Mouse (Mus musculus) heart, postnatal 14 days (tissue): Measurements from ENCODE around the gene Pced1b. TPM values are rescaled to one million over a fixed set of nuclear protein-coding genes. Genes with fewer than 3 reads are reported as not detected.
A peak's percentile ranks its signal among the peaks of the same experiment; 100 is the strongest.
"Not testable (repeated sequence)": the region's sequence is repeated elsewhere in the genome, so short reads cannot be mapped to it uniquely, and the experiment has no call there.

Experiments
- DNase-seq, 2 experiments: peaks; one replicate each; pipeline ENCODE4 v3.0.0; 2021 to 2022
- intact Hi-C: fragments of 180-260 bp; cut with DNase I; formaldehyde crosslinking; loops from one replicate; pipeline ENCODE4 v1.15.1; 2025
- long read RNA-seq, 2 experiments: library from polyadenylated mRNA; stranded (forward); transcript quantifications; one replicate each; pipeline ENCODE4 v2.0.0; 2021
- total RNA-seq, 2 experiments: library from RNA; stranded (reverse); gene quantifications; 2 replicates each; pipeline ENCODE4 v1.2.3; 2021

The Pced1b gene
- total RNA-seq: 1 to 10 TPM; 5.5 to 6.2 TPM
- long read RNA-seq, experiment 1, partial matches to known transcripts: 0 of 2 reads
- long read RNA-seq, experiment 1, other reads (novel, unspliced or antisense): 1 of 2 reads
- long read RNA-seq, experiment 2, partial matches to known transcripts: 0 of 3 reads
- long read RNA-seq, experiment 2, other reads (novel, unspliced or antisense): 2 of 3 reads

- DNase-seq: peak; percentile 70 to 80
These were observed at the start of gene Pced1b, which contains the start of gene Amigo2 for GRCm38 (mm10) chr15:97246911-97247790. Gene Pced1b, plus strand, starts transcription at chr15:97247107. Gene Amigo2, minus strand, starts transcription at chr15:97247287.

GRCm38 (mm10) chr15:97204889-97205288 lies 42.0 kb upstream of the Pced1b start:
- DNase-seq: no peak
- intact Hi-C loops: no loop called here

More at GRCm38 (mm10) chr15:97246911-97247790, at the start of gene Pced1b, which contains the start of gene Amigo2:
- intact Hi-C loops: loop anchor here (5.0 to 10.0 kb wide), 2 partner anchors 210 to 338 kb away; no protein-coding TSS in a partner anchor

GRCm38 (mm10) chr15:97205776-97206175 lies 41.1 kb upstream of the Pced1b start:
- DNase-seq: no peak
- intact Hi-C loops: no loop called here

- intact Hi-C loops: no loop called here
- no peak for DNase-seq
These were observed 40.4 kb upstream of the Pced1b start for GRCm38 (mm10) chr15:97206506-97206905.

- intact Hi-C loops, DNase-seq: not testable (repeated sequence)
These were observed 37.2 kb upstream of the Pced1b start for GRCm38 (mm10) chr15:97209754-97210153.

GRCm38 (mm10) chr15:97212501-97213477 lies 34.1 kb upstream of the Pced1b start:
- DNase-seq: no peak
- intact Hi-C loops: no loop called here

GRCm38 (mm10) chr15:97216843-97217242 lies 30.1 kb upstream of the Pced1b start:
- intact Hi-C loops: no loop called here
- DNase-seq: no peak

GRCm38 (mm10) chr15:97223431-97223830 lies 23.5 kb upstream of the Pced1b start:
- intact Hi-C loops: no loop called here
- DNase-seq: no peak

- intact Hi-C loops: no loop called here
- DNase-seq: no peak
These were observed 22.9 kb upstream of the Pced1b start for GRCm38 (mm10) chr15:97224003-97224402.

GRCm38 (mm10) chr15:97229494-97230077 lies 17.3 kb upstream of the Pced1b start:
- DNase-seq: no peak
- intact Hi-C loops: no loop called here

GRCm38 (mm10) chr15:97234076-97234475 lies 12.8 kb upstream of the Pced1b start:
- intact Hi-C loops: no loop called here
- no peak for DNase-seq

- intact Hi-C loops: loop anchor here (5.0 kb wide), 1 partner anchor 372 kb away; no protein-coding TSS in a partner anchor
- peak; percentile 58 to 82 for DNase-seq
These were observed 11.7 kb upstream of the Pced1b start for GRCm38 (mm10) chr15:97235183-97235582.

- intact Hi-C loops: loop anchor here (2.0 to 5.0 kb wide), 3 partner anchors 40 to 428 kb away; no protein-coding TSS in a partner anchor
- DNase-seq: peak; percentile 69 to 70
These were observed 10.0 kb upstream of the Pced1b start for GRCm38 (mm10) chr15:97236943-97237342.

- intact Hi-C loops: loop anchor here (5.0 to 10.0 kb wide), 2 partner anchors 212 to 339 kb away; no protein-coding TSS in a partner anchor
- DNase-seq: no peak
These were observed 1.5 kb upstream of the Pced1b start for GRCm38 (mm10) chr15:97245392-97245791.

GRCm38 (mm10) chr15:97246256-97246655 lies 651 bp upstream of the Pced1b start:
- DNase-seq: no peak
- intact Hi-C loops: loop anchor here (5.0 to 10.0 kb wide), 2 partner anchors 211 to 339 kb away; no protein-coding TSS in a partner anchor

- intact Hi-C loops: loop anchor here (5.0 to 10.0 kb wide), 2 partner anchors 210 to 337 kb away; no protein-coding TSS in a partner anchor
- DNase-seq: peak in 1 of 2 experiments; percentile 35
These were observed 869 bp downstream of the Pced1b start for GRCm38 (mm10) chr15:97247791-97248161.

- intact Hi-C loops: loop anchor here (5.0 to 10.0 kb wide), 2 partner anchors 209 to 337 kb away; no protein-coding TSS in a partner anchor
- DNase-seq: no peak
These were observed 1.4 kb downstream of the Pced1b start for GRCm38 (mm10) chr15:97248296-97248695.

- intact Hi-C loops: loop anchor here (5.0 to 10.0 kb wide), 2 partner anchors 208 to 335 kb away; no protein-coding TSS in a partner anchor
- no peak for DNase-seq
These were observed 2.4 kb downstream of the Pced1b start for GRCm38 (mm10) chr15:97249322-97249721.

- DNase-seq: no peak
- intact Hi-C loops: no loop called here
These were observed 5.7 kb downstream of the Pced1b start for GRCm38 (mm10) chr15:97252493-97253034.
